Mouse (Mus musculus) inflammation-experienced regulatory T-cells, adult 16 weeks (primary cell): ENCODE data around the gene Atp6v0e2. TPM values are rescaled to one million over a fixed set of nuclear protein-coding genes. Genes with fewer than 3 reads are reported as not detected.

Experiments
- polyA plus RNA-seq: library from polyadenylated mRNA; unstranded; fragments of 100-300 nt; shearing (Covaris generic); gene quantifications from one replicate; pipeline ENCODE4 v1.2.1, GENCODE M21; 2017

Atp6v0e2 gene
- polyA plus RNA-seq: 0.60 TPM

DNA sequence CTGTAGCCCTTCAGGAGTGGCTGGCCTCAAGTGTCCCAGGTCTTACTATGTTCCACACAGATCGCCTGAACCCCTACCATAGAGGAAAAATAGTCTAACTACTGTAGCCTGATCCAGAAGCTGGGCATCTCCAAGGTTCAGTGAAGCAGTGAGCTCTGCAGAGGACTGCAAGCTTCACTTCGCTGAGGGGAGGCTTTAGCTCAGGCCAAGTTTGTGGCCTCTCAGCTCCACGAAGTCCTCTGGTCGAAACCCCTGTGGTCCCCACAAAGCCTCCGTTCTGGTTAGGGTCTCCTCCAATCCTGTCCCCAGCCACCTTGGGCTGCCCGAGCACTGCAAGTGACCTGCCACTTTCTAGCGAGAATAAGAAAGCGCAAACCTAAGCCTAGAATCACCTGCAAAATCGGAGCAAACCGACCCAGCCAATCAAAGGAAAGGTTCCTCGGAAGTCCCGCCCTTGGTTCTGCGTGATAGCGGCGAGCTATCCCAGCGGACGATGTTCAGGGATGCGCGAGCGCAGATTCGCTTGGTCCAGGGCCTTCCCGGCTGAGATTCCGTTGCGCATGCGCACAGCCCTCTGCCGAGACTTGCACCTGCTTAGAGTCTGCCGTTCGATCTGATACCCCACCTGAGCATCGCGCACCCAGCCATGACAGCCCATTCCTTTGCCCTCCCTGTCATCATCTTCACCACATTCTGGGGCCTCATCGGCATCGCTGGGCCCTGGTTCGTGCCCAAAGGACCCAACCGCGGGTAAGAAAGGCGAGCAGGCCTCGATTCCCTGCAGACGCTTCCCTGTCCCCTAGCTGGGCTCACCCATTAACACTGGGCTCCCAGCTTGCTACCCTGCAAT, at the start of gene Atp6v0e2:
Gene Atp6v0e2, plus strand, starts transcription at position 511 of the 850 bp plus-strand sequence.

GRCm38 (mm10) chr6:48554280-48555103, 17.1 kb downstream of the Atp6v0e2 start, which contains the start of gene Lrrc61:
Gene Lrrc61, plus strand, starts transcription at chr6:48554796.

DNA sequence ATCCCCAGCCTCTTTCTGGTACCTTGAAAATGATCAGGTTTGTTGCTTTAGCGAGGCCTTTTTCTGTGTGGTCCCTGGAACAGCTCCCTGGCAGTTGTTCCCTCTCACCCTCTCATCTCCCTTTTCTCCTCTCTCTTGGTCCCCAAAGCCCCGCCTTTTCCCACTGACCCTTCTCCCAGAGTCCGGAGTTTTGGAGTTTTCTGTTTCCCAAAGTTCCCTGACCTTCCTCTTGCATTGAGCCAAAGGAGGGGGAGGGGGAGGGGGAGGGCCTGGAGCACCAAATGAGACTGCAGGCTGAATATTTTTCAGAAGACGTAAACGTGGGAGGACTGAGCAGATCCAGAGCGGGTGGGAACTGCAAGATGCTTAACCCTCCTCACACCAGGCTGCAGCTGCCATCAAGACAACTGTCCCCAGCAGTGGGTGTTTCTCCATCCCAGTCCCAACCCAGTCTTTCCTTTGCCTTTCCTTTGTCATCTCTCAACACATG, 35.2 kb downstream of the Atp6v0e2 start, which contains the start of gene Rarres2:
Gene Rarres2, minus strand, starts transcription at position 218 of the 490 bp plus-strand sequence.

DNA sequence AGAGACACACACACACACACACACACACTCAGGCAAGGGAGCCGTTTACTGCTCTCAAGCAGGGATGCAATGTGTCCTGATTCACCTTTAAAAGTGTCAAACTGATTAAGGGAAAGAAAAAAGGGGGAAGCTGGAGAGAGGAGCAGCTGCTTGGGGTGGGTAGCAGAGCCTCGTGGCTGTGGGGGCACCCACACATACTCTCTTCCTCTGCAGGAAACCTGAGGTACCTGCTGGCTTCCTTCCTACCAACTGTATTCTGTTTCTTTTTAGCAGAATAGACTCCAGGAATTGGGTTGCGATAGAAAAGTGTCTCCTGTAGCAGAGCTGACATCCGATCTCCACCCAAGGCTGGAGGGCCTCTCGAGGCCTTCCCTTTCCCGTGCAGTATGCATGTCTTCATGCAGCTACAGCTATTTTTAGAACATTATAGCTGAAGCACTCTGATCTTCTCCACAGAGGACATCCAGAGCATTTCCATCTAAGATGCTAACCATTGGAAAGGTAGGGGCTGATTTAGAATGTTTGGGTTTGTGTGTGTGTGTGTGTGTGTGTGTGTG, 51.9 kb downstream of the Atp6v0e2 start, which contains the start of gene Gm45021:
Gene Gm45021, plus strand, starts transcription at position 417 of the 557 bp plus-strand sequence.

Other genes starting within 250 kb of the Atp6v0e2 start
- gene Krba1, start 142.0 kb upstream of the Atp6v0e2 start, polyA plus RNA-seq: 40.6 TPM
- 17.7 TPM for gene Zfp467, start 91.8 kb upstream of the Atp6v0e2 start, polyA plus RNA-seq
- 0.18 TPM for gene Sspo, start 89.4 kb upstream of the Atp6v0e2 start, polyA plus RNA-seq
- 58.6 TPM for gene Lrrc61, start 17.2 kb downstream of the Atp6v0e2 start, polyA plus RNA-seq
- 0.32 TPM for gene Rarres2, start 35.2 kb downstream of the Atp6v0e2 start, polyA plus RNA-seq
- gene Gm45021, start 52.0 kb downstream of the Atp6v0e2 start, polyA plus RNA-seq: not detected
- 8.3 TPM for gene Repin1, start 56.3 kb downstream of the Atp6v0e2 start, polyA plus RNA-seq
- gene Gm44965, start 56.3 kb downstream of the Atp6v0e2 start, polyA plus RNA-seq: not detected
- 4.0 TPM for gene Zfp775, start 64.4 kb downstream of the Atp6v0e2 start, polyA plus RNA-seq
- gene AI854703, start 89.1 kb downstream of the Atp6v0e2 start, polyA plus RNA-seq: 4.7 TPM
- 221 TPM for gene Gimap8, start 109.6 kb downstream of the Atp6v0e2 start, polyA plus RNA-seq
- gene Gimap9, start 138.5 kb downstream of the Atp6v0e2 start, polyA plus RNA-seq: 328 TPM
- gene Gimap4, start 146.9 kb downstream of the Atp6v0e2 start, polyA plus RNA-seq: 1,649 TPM
- gene Gimap6, start 170.6 kb downstream of the Atp6v0e2 start, polyA plus RNA-seq: 1,052 TPM
- 35.7 TPM for gene Gm28053, start 181.0 kb downstream of the Atp6v0e2 start, polyA plus RNA-seq
- gene Gimap7, start 181.0 kb downstream of the Atp6v0e2 start, polyA plus RNA-seq: 547 TPM
- 363 TPM for gene Gimap1, start 201.4 kb downstream of the Atp6v0e2 start, polyA plus RNA-seq
- 234 TPM for gene Gimap5, start 208.6 kb downstream of the Atp6v0e2 start, polyA plus RNA-seq
- gene Gimap3, start 233.2 kb downstream of the Atp6v0e2 start, polyA plus RNA-seq: 2,400 TPM